Mouse (Mus musculus) skeletal muscle tissue, adult 2 months (tissue): ENCODE measurements at regions not wholly inside any gene's neighbourhood (a gene's known extent, or its start where the extent isn't known, plus 50 kb on each side); places are given as distances from the start of the nearest gene placed in this dataset.
A peak's percentile ranks its signal among the peaks of the same experiment; 100 is the strongest.

Experiments
- DNase-seq: peaks from one replicate; pipeline ENCODE4 v3.0.0-alpha.2; 2012; ENCODE audit warnings: low read depth, low spot score

DNA sequence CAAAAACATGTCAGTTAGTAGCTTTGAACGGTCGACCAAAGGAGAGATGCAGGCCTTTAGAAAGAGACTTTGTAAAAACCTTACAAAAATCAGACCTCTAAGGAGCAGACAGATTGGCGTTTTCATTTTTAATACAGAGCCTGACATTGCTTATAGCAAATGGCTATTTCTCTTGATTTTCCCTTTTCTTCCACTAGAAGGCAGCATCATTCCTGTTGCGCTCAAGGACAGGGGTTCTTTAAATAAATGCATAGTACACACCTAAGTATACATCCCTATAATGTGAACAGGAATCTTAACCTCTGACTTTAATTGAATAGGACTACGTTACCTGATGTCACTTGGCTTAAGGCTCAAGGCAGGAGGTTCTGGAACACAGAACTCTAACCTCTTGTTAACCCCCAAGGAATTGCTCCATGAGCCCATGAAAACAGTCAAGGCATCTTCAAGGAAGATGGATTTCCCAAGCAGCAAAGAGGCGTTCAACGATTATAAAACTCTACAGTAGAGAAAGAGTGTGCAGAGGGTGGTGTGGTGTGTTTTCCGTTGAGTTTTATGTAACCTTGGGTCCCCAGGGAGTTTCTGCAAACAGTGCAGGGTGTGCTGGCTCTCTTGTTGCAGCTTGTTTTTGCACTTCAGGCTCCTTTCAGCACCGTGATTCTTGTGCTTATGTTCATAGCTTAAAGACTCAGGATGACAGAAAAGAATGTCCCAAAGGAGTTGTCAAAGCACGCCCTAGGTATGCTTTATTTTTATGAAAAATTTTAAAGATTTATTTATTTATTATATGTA, 124.1 kb upstream of the Zfp648 start:
- peak; percentile 55 for DNase-seq

GRCm38 (mm10) chr1:154080505-154081380, 120.2 kb upstream of the Zfp648 start:
- DNase-seq: no peak

DNA sequence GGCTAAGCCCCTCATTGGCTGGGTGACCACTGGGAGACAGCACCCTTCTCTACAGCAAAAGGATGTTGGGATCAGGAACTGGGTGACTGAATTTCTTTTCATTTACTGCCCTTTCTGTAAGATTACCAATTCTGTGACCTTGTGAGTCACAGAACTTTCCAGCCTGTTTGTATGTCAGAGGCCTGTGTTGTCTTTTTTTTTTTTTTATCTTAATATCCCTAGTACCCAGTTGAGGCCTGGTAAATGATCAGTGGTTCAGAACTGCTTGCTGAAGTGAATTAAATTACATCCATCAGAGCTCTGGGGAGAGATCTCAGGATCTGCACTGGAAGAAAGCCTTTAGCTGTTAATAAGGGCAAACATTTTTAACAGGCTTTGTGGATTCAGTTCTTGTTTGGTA, 114.8 kb upstream of the Zfp648 start:
- no peak for DNase-seq

- DNase-seq: no peak
Measured at GRCm38 (mm10) chr1:154089815-154090214, 111.2 kb upstream of the Zfp648 start.

- no peak for DNase-seq
Measured at GRCm38 (mm10) chr1:154090521-154091490, 110.2 kb upstream of the Zfp648 start.

DNA sequence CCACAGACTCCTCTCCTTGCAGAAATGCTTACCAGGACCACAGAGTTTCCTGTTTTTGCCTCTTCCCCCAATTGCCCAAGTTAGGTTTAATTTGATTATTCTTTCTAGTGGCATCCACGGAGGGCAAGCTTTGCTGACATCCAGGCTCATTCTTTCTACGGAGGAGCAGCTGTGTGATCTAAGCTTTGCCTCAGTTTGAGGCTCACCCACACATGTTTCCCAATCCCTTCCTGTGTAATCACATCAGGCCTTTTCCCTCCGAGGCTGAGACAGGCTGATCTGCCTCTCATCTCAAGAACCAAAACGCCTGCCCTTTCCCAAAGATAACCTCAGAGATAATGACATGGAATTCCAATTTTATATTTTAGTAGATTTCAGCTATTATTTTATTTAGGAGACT, 107.4 kb upstream of the Zfp648 start:
- DNase-seq: no peak

DNA sequence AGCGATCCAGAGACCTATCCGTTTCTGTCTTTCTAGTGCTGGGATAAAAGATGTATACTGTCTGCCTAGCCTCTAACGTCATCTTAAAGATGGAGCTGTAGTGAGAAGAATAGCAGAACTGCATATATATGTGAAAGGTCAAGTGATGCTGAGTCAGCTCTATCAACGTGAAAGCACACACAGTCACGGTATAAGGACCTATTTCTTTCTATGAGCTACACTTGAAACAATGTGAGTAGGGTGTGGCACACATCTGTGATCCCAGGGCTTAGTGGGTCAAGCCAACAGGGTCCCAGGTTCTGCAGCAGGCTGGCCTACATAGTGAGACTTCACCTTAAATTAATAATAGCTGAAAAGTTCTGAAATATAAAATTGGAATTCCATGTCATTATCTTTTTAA, 106.6 kb upstream of the Zfp648 start:
- DNase-seq: no peak

DNA sequence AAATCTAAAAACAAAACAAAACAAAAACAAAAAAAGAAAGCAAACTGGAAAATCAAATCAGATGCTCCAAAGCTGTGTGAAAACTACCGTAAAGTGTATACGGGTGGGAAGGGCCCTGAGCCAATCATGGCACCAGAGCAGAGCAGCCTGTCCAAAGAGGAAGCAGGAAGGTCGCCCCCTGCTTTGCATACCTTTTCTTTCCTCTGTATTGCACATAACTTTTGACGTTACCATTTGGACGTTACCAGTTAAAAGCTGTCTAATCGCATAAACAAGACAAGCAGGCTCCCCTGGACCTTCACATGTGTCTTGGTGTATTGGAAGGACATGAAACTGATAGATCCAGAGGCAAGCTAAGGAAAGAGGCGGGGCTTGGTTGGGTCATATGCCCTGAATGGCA, 104.9 kb upstream of the Zfp648 start:
- no peak for DNase-seq

- DNase-seq: no peak
Measured at GRCm38 (mm10) chr1:154096911-154097310, 104.1 kb upstream of the Zfp648 start.

DNA sequence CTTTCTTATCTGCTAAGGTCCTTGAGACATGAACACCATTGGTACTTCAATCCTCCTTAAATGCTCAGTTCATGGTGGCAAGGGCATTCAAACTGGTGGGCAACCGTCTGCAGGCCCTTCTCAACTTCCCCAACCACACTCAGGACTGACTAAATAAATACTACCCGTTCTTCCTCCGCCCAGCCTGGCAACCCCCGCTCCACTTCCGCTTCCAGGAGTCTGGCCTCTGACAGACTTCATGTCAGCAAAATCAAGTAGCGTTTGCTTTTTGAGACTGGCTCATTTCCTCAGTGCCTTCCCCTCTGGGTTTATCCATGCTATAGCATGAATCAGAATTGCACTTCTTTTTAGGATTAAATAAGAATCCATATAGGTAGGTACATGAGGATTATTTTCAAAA, 103.3 kb upstream of the Zfp648 start:
- no peak for DNase-seq

GRCm38 (mm10) chr1:154100556-154100955, 100.4 kb upstream of the Zfp648 start:
- DNase-seq: no peak

GRCm38 (mm10) chr1:154101433-154101832, 99.6 kb upstream of the Zfp648 start:
- no peak for DNase-seq

DNA sequence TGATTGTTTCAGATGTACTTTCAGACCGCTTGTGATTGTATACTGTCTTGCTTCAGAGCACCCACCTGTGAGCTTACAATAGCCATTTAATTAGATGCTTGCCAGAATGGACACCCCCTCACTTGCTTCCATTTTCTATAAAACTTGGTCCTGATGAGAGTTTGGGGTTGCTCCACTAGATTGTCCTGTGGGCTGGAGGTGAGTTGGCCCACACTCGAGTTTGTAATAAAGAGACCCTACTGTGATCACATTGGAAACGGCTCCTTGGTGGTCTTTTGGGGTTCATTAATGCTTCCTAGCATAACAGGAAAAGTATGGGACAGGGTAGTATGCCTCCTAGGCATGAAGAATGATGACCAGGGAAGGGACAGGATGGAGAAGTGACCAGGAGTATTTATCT, 98.8 kb upstream of the Zfp648 start:
- no peak for DNase-seq

GRCm38 (mm10) chr1:154102871-154103596, 98.0 kb upstream of the Zfp648 start:
- DNase-seq: peak; percentile 89

DNA sequence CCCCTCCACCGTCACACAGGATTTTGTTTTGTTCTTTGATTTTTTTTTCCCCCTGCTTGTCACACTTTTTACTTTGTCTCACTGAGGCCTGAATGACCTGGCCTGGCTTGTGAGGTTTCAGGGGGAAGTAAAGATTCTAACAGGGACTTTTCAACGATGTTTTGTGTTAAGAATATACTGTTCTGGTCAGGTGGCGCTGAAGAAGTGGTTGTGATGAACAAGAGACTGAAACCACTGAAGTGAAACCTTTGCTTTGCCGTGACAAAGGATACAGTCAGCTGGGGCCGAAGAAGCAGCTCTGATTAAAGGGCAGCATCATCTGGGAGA, 97.4 kb upstream of the Zfp648 start:
- no peak for DNase-seq

GRCm38 (mm10) chr1:154104006-154104600, 96.9 kb upstream of the Zfp648 start:
- DNase-seq: no peak

GRCm38 (mm10) chr1:154104779-154105178, 96.2 kb upstream of the Zfp648 start:
- DNase-seq: no peak

DNA sequence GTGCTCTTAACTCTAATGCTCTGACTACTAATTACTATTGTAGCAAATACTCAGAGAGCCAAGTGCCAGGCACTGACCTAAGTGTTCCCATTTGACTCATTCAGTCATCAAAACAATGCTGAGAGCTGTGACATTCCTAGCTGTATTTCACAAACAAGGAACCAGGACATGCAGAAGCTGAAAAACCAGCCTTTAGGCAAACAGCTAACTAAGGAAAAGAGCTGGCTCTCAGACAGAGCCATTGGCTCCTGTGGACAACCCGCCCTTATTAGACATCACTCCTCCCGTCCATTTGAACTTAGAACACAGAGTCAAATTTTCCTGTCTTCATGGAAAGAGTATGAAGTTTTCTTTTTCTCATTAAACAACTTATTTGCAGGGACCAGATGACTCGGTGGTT, 88.5 kb upstream of the Zfp648 start:
- peak; percentile 52 for DNase-seq

DNA sequence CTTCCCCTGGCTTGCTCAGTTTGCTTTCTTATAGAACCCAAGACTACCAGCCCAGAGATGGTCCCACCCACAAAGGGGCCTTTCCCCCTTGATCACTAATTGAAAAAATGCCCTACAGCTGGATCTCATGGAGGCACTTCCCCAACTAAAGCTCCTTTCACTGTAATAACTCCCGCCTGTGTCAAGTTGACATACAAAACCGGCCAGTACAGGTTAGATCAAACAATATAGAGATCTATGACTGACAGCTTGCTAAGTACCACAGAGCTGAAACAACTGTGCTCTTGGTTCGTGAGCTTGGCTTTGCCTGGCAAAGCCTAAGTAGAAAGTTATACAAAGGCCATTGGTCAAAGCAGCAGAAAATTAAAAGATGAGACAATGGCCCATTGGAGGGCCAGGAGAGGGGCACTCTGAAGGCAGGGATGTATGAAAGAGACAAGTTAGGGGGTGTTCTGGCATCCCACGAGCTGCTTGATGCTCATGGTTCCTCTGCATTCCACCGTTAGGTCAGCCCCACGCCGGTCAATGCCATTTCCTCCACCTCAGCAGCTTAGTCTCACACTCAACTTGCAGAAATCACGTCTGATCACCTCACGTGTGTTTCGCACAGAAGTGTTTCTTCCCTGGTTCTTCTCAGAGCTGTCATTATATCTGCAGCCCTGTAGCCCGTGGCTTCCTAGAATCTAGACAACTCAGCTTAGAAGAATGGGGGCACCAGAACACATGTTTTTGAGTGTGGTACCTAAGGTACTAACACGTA, 87.5 kb upstream of the Zfp648 start:
- no peak for DNase-seq

- no peak for DNase-seq
Measured at GRCm38 (mm10) chr1:154116188-154116710, 84.7 kb upstream of the Zfp648 start.
